Mouse (Mus musculus) embryonic facial prominence, embryonic 14.5 days (tissue): ENCODE results near the gene Ten1. TPM values are rescaled to one million over a fixed set of nuclear protein-coding genes. Genes with fewer than 3 reads are reported as not detected.

Experiments
- ATAC-seq: fragments of 200-750 bp; cut with Nextera tagmentation; 2 replicates; pipeline ENCODE4 v1.8.0; 2017; ENCODE audit warnings: low read depth, moderate number of reproducible peaks, moderate TSS enrichment
- DNase-seq: peaks from one replicate; pipeline ENCODE4 v3.0.0-alpha.2; 2015; ENCODE audit warnings: low spot score
- H3K27ac ChIP-seq: fragments of 300-500 bp; sonication (generic); replicated peaks from 2 replicates; pipeline ENCODE4 v1.5.1; 2014; ENCODE audit warnings: low read depth, mild to moderate bottlenecking, low read length, moderate library complexity
- H3K27me3 ChIP-seq: fragments of 300-500 bp; sonication (generic); replicated peaks from 2 replicates; pipeline ENCODE4 v1.6.1; 2014; ENCODE audit warnings: low read length; ENCODE audit not compliant: control insufficient read depth, insufficient read depth
- H3K36me3 ChIP-seq: fragments of 300-500 bp; sonication (generic); 2 replicates; pipeline ENCODE4 v1.6.1; 2014; ENCODE audit warnings: low read length, mixed read lengths; ENCODE audit not compliant: control insufficient read depth, insufficient read depth
- H3K4me1 ChIP-seq: fragments of 300-500 bp; sonication (generic); 2 replicates; pipeline ENCODE4 v1.6.1; 2014; ENCODE audit warnings: antibody characterized with exemption, low read length; ENCODE audit not compliant: control insufficient read depth, insufficient read depth
- H3K4me2 ChIP-seq: fragments of 300-500 bp; sonication (generic); 2 replicates; pipeline ENCODE4 v1.6.1; 2014; ENCODE audit warnings: low read depth, mild to moderate bottlenecking, low read length, moderate library complexity, mixed read lengths
- H3K4me3 ChIP-seq: fragments of 300-500 bp; sonication (generic); 2 replicates; pipeline ENCODE4 v1.5.1; 2014; ENCODE audit warnings: low read depth, mild to moderate bottlenecking, low read length
- H3K9ac ChIP-seq: fragments of 300-500 bp; sonication (generic); 2 replicates; pipeline ENCODE4 v1.6.1; 2014; ENCODE audit warnings: low read depth, mild to moderate bottlenecking, low read length, moderate library complexity, mixed read lengths
- H3K9me3 ChIP-seq: fragments of 300-500 bp; sonication (generic); 2 replicates; pipeline ENCODE4 v1.6.1; 2016; ENCODE audit warnings: low read length; ENCODE audit not compliant: control insufficient read depth
- WGBS: fragments of 180-500 bp; shearing (Covaris S2); extraction: QIAGEN DNeasy Blood & Tissue Kit; methylation state at CpG from one replicate; pipeline ENCODE4 v1.1.7; 2014; 5-methylcytosine and 5-hydroxymethylcytosine counted together
- polyA plus RNA-seq: library from polyadenylated mRNA; unstranded; fragments of >200 nt; fragmentation: Nextera tagmentation; extraction: Ambion mirVana; gene quantifications from 2 replicates; pipeline ENCODE4 v1.2.1, GENCODE M21; 2014

Ten1 gene
- polyA plus RNA-seq, 1 experiment from 2014 or later, result 59.8 TPM

DNA sequence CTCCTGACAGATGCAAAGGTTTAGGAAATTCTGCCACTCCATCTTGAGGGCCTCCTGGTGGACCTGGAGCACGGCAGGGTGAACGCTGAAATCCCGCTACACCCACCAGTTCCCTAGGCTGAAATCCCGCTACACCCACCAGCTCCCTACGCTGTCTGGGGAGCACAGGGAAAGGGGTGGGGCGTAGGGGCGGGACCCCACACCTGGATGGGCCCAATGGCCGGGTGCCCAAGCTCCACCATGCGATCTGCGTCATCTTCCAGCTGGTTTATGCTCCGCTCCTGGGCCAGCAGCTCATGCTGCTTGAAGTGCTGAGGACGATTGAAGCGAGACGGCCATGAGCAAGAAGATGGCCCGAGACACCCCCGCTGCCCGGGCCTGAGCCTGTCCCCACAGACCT is 33.8 kb downstream of the Ten1 start:
- Histone ChIP-seq H3K4me1 (no peaks in the 10 kb centered on the region), H3K27me3 (0 out of 2 replicates have a peak, but pooled peaks cover 3% of the 10 kb centered on the region), H3K36me3 (no peaks in the 10 kb centered on the region), H3K9ac (peak overlapping the region; percentile 30; the same call in 1 of the 2 replicates), H3K4me2 (peak overlapping the region; percentile 24), H3K4me3 (0 out of 2 replicates have a peak overlapping the region, but pooled peaks have one; percentile 6), H3K27ac (no peak overlapping the region), H3K9me3 (no peaks in the 10 kb centered on the region)
- no peak for DNase-seq
- no peak; the same call in 1 of the 2 replicates for ATAC-seq
- WGBS, result 37% methylated on average over 12 of the region's 17 CpGs

DNA sequence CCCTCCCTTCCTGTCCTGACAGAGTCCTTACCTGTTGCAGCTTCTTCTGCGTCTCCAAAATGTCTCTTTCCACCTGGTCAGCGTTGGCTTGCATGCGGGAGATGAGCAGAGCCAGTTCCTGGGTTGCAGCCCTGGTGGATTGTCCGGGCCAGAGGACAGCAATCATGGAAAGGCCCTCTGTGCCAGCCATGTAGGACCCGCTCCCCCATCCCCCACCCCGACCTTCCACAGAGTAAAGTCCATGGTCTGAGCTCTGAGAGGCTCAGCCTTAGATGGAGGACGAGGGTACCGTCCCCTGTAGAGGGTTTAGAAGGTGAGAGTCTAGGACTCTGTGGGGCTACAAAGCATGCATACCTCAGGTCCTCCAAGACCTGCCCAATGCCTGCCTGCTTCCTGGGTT is 36.2 kb downstream of the Ten1 start:
- H3K9me3 ChIP-seq, result no peaks in the 10 kb centered on the region
- 86% methylated on average over 8 of the region's 8 CpGs for WGBS
- no peak overlapping the region for H3K9ac ChIP-seq
- no peak overlapping the region for H3K4me3 ChIP-seq
- H3K36me3 ChIP-seq, result no peaks in the 10 kb centered on the region
- H3K27ac ChIP-seq, result no peak overlapping the region
- DNase-seq (no peak), ATAC-seq (no peak)
- H3K4me1 ChIP-seq, result no peaks in the 10 kb centered on the region
- H3K4me2 ChIP-seq, result no peak overlapping the region
- peaks cover 17% of the 10 kb centered on the region for H3K27me3 ChIP-seq

DNA sequence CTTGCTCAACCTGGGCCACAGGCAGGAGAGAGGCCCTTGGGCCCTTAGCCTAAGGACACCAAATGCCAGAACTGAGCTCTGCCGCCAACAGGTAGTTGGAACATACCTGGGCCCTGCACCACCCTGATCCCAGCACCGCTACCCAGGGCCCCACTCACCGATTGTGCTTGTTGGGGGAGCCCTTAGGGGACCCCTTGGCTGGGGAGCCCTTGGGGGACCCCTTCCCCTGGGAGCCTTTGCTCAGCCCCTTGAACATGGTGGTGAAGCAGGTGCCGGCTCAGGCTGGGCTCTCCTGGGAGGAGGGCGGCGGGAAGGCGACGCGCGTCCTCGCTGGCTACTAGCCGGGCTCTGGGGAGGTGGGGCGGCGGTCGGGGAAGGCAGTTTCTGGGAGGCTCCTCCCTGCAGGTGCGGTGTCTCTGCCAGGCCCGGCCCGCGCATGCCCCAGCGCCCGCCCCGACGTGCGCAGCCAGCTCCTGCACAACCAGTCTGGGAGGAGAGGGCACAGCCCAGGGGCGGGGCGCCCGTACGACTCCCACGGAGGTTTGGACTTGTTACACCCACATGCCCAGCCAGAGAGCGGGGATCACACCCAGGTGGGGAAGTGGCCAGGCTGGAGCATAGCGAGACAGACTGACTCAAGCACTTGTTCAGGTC is 39.2 kb downstream of the Ten1 start, which contains the start of gene Evpl:
Evpl (minus strand) TSS at position 336 of the 654 bp plus-strand sequence.
- Histone ChIP-seq H3K9me3 (no peaks in the 10 kb centered on the region), H3K4me3 (peak within 1 kb of the TSS; percentile 28), H3K27me3 (peaks cover 17% of the 10 kb centered on the region), H3K36me3 (no peaks in the 10 kb centered on the region), H3K4me2 (peak within 1 kb of the TSS; percentile 43), H3K4me1 (no peaks in the 10 kb centered on the region), H3K27ac (no peak within 1 kb of the TSS), H3K9ac (peak within 1 kb of the TSS; percentile 45)
- WGBS, result 12% methylated on average over 26 of the region's 31 CpGs
- DNase-seq, result peak; percentile 85
- peak; percentile 92 for ATAC-seq

DNA sequence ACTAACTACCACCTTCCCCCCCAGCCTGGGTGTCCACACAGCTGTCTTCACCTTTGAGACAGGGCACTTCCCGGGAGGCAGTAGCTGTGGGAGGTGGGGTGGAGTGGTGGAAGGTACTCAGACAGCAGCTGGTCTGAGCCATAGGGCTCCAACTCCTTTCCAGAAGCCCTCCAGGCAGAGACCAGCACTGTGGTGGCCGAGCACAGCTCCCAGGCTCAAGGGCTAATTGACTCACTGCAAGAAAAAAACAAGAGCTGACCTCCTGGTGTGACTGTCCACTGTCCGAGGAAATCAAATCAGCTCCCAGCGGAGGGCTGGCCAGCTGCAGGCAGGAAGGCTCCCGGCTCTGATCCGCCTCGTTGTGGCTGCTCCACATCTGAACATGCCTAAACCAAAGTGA is 41.1 kb downstream of the Ten1 start:
- H3K36me3 ChIP-seq, result peaks cover 18% of the 10 kb centered on the region
- no peaks in the 10 kb centered on the region for H3K4me1 ChIP-seq
- no peak overlapping the region for H3K4me3 ChIP-seq
- H3K27me3 ChIP-seq, result peaks cover 17% of the 10 kb centered on the region
- DNase-seq, result no peak
- H3K27ac ChIP-seq, result no peak overlapping the region
- H3K9ac ChIP-seq, result 0 out of 2 replicates have a peak overlapping the region, but pooled peaks have one; percentile 5
- H3K4me2 ChIP-seq, result no peak overlapping the region
- 18% methylated on average over 7 of the region's 7 CpGs for WGBS
- H3K9me3 ChIP-seq, result no peaks in the 10 kb centered on the region
- no peak for ATAC-seq

DNA sequence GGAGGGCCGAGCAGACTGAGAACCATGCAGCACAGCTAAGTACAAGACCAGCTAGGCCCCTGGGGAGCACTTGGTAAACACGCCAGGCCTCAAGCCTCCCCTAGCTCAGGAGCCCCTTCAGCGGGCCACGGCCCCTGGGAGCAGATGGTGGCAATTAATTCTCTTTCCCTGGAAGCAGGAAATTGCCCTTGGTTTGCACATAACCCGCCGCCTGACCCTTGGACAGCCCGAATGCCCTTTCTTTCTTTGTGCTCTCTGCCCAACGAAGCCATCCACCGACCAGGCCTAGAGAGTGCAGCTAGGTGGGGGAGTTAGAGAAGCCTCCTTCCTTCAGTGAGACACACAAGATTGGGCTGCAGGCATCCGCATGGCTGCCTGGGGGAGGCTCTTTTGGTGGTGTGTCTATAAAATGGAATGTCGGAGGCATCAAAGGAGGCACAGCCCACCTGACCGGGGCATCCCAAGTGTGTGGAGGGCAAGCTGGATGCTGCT is 43.1 kb downstream of the Ten1 start:
- Histone ChIP-seq H3K9ac (0 out of 2 replicates have a peak overlapping the region, but pooled peaks have one; percentile 8), H3K4me2 (no peak overlapping the region), H3K4me1 (no peaks in the 10 kb centered on the region), H3K27ac (no peak overlapping the region), H3K4me3 (no peak overlapping the region), H3K27me3 (peaks cover 17% of the 10 kb centered on the region), H3K9me3 (no peaks in the 10 kb centered on the region), H3K36me3 (peaks cover 38% of the 10 kb centered on the region)
- ATAC-seq, result no peak
- WGBS, result 25% methylated on average over 12 of the region's 12 CpGs
- no peak for DNase-seq

DNA sequence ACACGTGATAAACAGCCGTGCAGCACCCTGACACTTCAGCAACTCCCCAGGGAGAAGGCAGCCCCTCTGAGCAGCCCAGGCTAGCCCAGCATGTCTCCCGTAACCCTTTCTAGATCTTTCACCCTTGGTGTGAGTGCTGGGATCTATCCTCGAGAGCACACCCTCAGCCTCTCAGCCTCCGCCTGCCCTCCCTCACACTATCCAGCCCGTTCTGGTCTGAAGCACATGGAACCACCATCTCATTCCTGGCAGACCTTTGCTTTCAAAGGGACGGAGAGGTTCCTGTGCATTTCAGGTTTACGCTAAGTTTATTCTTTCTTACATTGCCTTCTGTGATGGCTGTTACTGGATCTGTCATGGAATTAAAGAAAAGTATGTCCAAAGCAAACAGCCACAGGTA is 45.9 kb downstream of the Ten1 start:
- Histone ChIP-seq H3K4me3 (no peak overlapping the region), H3K27ac (no peak overlapping the region), H3K36me3 (peaks cover 66% of the 10 kb centered on the region), H3K9ac (no peak overlapping the region), H3K4me1 (no peaks in the 10 kb centered on the region), H3K9me3 (no peaks in the 10 kb centered on the region), H3K4me2 (no peak overlapping the region), H3K27me3 (no peaks in the 10 kb centered on the region)
- WGBS, result 78% methylated on average over 8 of the region's 8 CpGs
- DNase-seq, result no peak
- no peak for ATAC-seq

DNA sequence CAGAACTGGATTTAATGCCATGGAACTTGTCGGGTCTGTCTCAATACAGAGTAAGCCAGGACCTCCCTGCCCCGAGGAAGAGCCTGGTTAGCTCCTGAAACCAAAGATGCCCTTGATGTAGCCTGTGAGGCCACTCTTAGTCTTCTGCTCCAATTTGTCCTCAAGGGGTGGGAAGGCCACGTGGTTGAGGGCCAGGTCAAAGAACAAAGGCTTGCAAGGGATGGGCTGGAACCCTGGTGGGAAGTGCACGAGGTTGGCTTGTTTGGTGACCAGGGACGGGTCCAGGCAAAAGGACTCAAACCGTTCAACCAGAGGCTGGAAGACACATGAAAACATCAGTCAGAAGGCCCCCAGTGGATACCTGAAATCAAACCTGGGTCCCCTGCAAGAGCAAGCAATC is 47.0 kb downstream of the Ten1 start:
- 80% methylated on average over 6 of the region's 6 CpGs for WGBS
- no peak for ATAC-seq
- no peak overlapping the region for H3K4me2 ChIP-seq

DNA sequence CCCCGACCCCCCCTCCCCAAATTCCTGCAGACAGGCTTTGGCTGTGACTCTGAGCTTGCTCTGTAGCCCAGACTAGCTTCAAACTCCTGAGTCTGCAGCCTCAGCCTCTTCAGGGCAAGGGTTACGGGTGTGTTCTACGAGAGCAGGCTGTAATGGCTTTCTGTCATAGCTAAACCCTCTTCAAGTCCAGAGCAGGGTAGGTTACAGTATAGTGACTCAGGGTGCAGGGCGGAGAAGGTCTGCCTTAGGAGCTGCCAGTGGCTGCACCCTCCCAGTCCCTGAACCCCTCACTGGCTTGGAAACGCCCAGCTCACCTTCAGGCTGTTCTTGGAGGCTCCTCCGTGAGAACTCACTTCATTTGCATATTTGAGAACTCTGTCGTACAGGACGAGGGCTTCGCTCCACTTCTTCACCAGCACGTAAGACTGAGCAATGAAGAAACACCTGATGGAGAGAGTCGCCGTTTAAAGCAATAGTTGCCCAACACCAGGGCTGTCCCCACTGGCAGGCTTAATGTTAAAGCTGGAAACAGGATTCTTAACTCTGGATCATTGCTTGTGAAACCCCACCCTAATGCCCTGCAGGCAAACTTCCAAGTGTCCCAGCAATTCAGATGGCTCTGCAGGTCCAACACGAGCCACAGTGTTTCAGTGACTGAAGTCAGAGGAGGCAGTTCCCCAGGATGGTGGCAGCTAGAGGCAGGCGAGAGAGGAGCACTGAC is 49.0 kb downstream of the Ten1 start:
- Histone ChIP-seq H3K9ac (no peak overlapping the region), H3K4me3 (no peak overlapping the region), H3K36me3 (peaks cover 97% of the 10 kb centered on the region), H3K4me2 (no peak overlapping the region), H3K9me3 (no peaks in the 10 kb centered on the region), H3K27me3 (no peaks in the 10 kb centered on the region), H3K4me1 (no peaks in the 10 kb centered on the region), H3K27ac (no peak overlapping the region)
- WGBS, result 81% methylated on average over 14 of the region's 14 CpGs
- ATAC-seq (no peak), DNase-seq (peak; percentile 22)

More for the DNA sequence above, 47.0 kb downstream of the Ten1 start:
- Histone ChIP-seq H3K4me1 (no peaks in the 10 kb centered on the region), H3K9ac (no peak overlapping the region), H3K4me3 (no peak overlapping the region), H3K9me3 (no peaks in the 10 kb centered on the region), H3K27ac (no peak overlapping the region), H3K36me3 (peaks cover 76% of the 10 kb centered on the region), H3K27me3 (no peaks in the 10 kb centered on the region)
- DNase-seq, result no peak
